Mouse (Mus musculus): ENCODE measurements around the gene Dgkb. TPM values are rescaled to one million over a fixed set of nuclear protein-coding genes. Genes with fewer than 3 reads are reported as not detected.

Dgkb gene
- polyA plus RNA-seq, 1 experiment: not detected

- no peaks in the 10 kb centered on the region for H3K27me3 ChIP-seq (ENCODE audit: control insufficient read depth, insufficient read depth, insufficient read length)
- H3ac ChIP-seq (ENCODE audit: control insufficient read depth, insufficient read length): no peak overlapping the region
- TF ChIP-seq MYOG (IDR thresholded peaks at IDR 0.05; ENCODE audit: control insufficient read depth in 1 of 3, insufficient read depth in 1 of 3, insufficient read length in 2 of 3, low read depth in 2 of 3) (no peak), CEBPB (IDR thresholded peaks at IDR 0.05; ENCODE audit: insufficient read depth, poor library complexity, severe bottlenecking) (no peak), POLR2A (IDR thresholded peaks at IDR 0.05; ENCODE audit: insufficient read length, low read depth) (no peak), REST (IDR thresholded peaks at IDR 0.05; ENCODE audit: insufficient read depth, insufficient read length) (no peak), E2F4 (IDR thresholded peaks at IDR 0.05; ENCODE audit: insufficient read depth) (no peak)
- H3K4me2 ChIP-seq (ENCODE audit: low read depth): no peak overlapping the region
- H3K79me2 ChIP-seq (ENCODE audit: control insufficient read depth, insufficient read depth): no peaks in the 10 kb centered on the region
- H3K36me3 ChIP-seq (ENCODE audit: control insufficient read depth, insufficient read depth): no peaks in the 10 kb centered on the region
- no peak overlapping the region for H3K4me3 ChIP-seq
These were observed 138.7 kb downstream of the Dgkb start for GRCm38 (mm10) chr12:37956193-37956592.

- no peak for TF ChIP-seq E2F4 (IDR thresholded peaks at IDR 0.05; ENCODE audit: insufficient read depth)
- no peak for TF ChIP-seq TCF12 (IDR thresholded peaks at IDR 0.05; ENCODE audit: insufficient read depth, poor library complexity, severe bottlenecking)
- TF ChIP-seq MYOG (IDR thresholded peaks at IDR 0.05; ENCODE audit: control insufficient read depth in 1 of 3, insufficient read depth in 1 of 3, insufficient read length in 2 of 3, low read depth in 2 of 3): no peak
- TF ChIP-seq USF1 (IDR thresholded peaks at IDR 0.05; ENCODE audit: low read depth): no peak
- TF ChIP-seq CEBPB (IDR thresholded peaks at IDR 0.05; ENCODE audit: insufficient read depth, poor library complexity, severe bottlenecking): no peak
- TF ChIP-seq POLR2A (IDR thresholded peaks at IDR 0.05; ENCODE audit: insufficient read length, low read depth): no peak
- no peak for TF ChIP-seq POLR2AphosphoS2 (IDR thresholded peaks at IDR 0.05; ENCODE audit: insufficient read length, low read depth)
- no peak for TF ChIP-seq TCF3 (IDR thresholded peaks at IDR 0.05; ENCODE audit: insufficient read length, low read depth)
- no peak for TF ChIP-seq MYOD1 (IDR thresholded peaks at IDR 0.05; ENCODE audit: control insufficient read depth in 1 of 3, insufficient read length in 2 of 3, low read depth in 2 of 3)
- no peak for TF ChIP-seq REST (IDR thresholded peaks at IDR 0.05; ENCODE audit: insufficient read depth, insufficient read length)
- TF ChIP-seq MAX (IDR thresholded peaks at IDR 0.05; ENCODE audit: low read depth): no peak
- no peak for TF ChIP-seq SRF (IDR thresholded peaks at IDR 0.05; ENCODE audit: control insufficient read depth, insufficient read length, low read depth)
- Histone ChIP-seq H3K36me3 (ENCODE audit: control insufficient read depth, insufficient read depth) (no peaks in the 10 kb centered on the region), H3ac (ENCODE audit: control insufficient read depth, insufficient read length) (no peak overlapping the region), H3K4me2 (ENCODE audit: low read depth) (no peak overlapping the region), H3K79me2 (ENCODE audit: control insufficient read depth, insufficient read depth) (no peaks in the 10 kb centered on the region), H3K27me3 (ENCODE audit: control insufficient read depth, insufficient read depth, insufficient read length) (no peaks in the 10 kb centered on the region), H3K4me3 (no peak overlapping the region)
These were observed 154.0 kb downstream of the Dgkb start for GRCm38 (mm10) chr12:37971482-37971881.

GRCm38 (mm10) chr12:37978498-37979187 lies 161.1 kb downstream of the Dgkb start:
- no peaks in the 10 kb centered on the region for H3K79me2 ChIP-seq (ENCODE audit: control insufficient read depth, insufficient read depth)
- H3ac ChIP-seq (ENCODE audit: control insufficient read depth, insufficient read length): no peak overlapping the region
- no peaks in the 10 kb centered on the region for H3K36me3 ChIP-seq (ENCODE audit: control insufficient read depth, insufficient read depth)
- TF ChIP-seq TCF12 (IDR thresholded peaks at IDR 0.05; ENCODE audit: insufficient read depth, poor library complexity, severe bottlenecking): no peak
- no peak for TF ChIP-seq SRF (IDR thresholded peaks at IDR 0.05; ENCODE audit: control insufficient read depth, insufficient read length, low read depth)
- TF ChIP-seq CEBPB (IDR thresholded peaks at IDR 0.05; ENCODE audit: insufficient read depth, poor library complexity, severe bottlenecking): no peak
- TF ChIP-seq POLR2A (IDR thresholded peaks at IDR 0.05; ENCODE audit: insufficient read length, low read depth): no peak
- TF ChIP-seq POLR2AphosphoS2 (IDR thresholded peaks at IDR 0.05; ENCODE audit: insufficient read length, low read depth): no peak
- no peak for TF ChIP-seq E2F4 (IDR thresholded peaks at IDR 0.05; ENCODE audit: insufficient read depth)
- TF ChIP-seq MYOG (IDR thresholded peaks at IDR 0.05; ENCODE audit: control insufficient read depth in 1 of 3, insufficient read depth in 1 of 3, insufficient read length in 2 of 3, low read depth in 2 of 3): no peak
- no peak for TF ChIP-seq REST (IDR thresholded peaks at IDR 0.05; ENCODE audit: insufficient read depth, insufficient read length)
- TF ChIP-seq MAX (IDR thresholded peaks at IDR 0.05; ENCODE audit: low read depth): no peak
- TF ChIP-seq USF1 (IDR thresholded peaks at IDR 0.05; ENCODE audit: low read depth): no peak
- no peak for TF ChIP-seq TCF3 (IDR thresholded peaks at IDR 0.05; ENCODE audit: insufficient read length, low read depth)
- no peak for TF ChIP-seq MYOD1 (IDR thresholded peaks at IDR 0.05; ENCODE audit: control insufficient read depth in 1 of 3, insufficient read length in 2 of 3, low read depth in 2 of 3)
- H3K4me2 ChIP-seq (ENCODE audit: low read depth): no peak overlapping the region
- H3K4me3 ChIP-seq: no peak overlapping the region
- H3K27me3 ChIP-seq (ENCODE audit: control insufficient read depth, insufficient read depth, insufficient read length): no peaks in the 10 kb centered on the region

- Histone ChIP-seq H3ac (ENCODE audit: control insufficient read depth, insufficient read length) (no peak overlapping the region), H3K36me3 (ENCODE audit: control insufficient read depth, insufficient read depth) (no peaks in the 10 kb centered on the region), H3K27me3 (ENCODE audit: control insufficient read depth, insufficient read depth, insufficient read length) (no peaks in the 10 kb centered on the region), H3K4me2 (ENCODE audit: low read depth) (no peak overlapping the region), H3K4me3 (no peak overlapping the region), H3K79me2 (ENCODE audit: control insufficient read depth, insufficient read depth) (no peaks in the 10 kb centered on the region)
- no peak for TF ChIP-seq SRF (IDR thresholded peaks at IDR 0.05; ENCODE audit: control insufficient read depth, insufficient read length, low read depth)
- no peak for TF ChIP-seq POLR2A (IDR thresholded peaks at IDR 0.05; ENCODE audit: insufficient read length, low read depth)
- no peak for TF ChIP-seq TCF3 (IDR thresholded peaks at IDR 0.05; ENCODE audit: insufficient read length, low read depth)
- TF ChIP-seq POLR2AphosphoS2 (IDR thresholded peaks at IDR 0.05; ENCODE audit: insufficient read length, low read depth): no peak
- TF ChIP-seq TCF12 (IDR thresholded peaks at IDR 0.05; ENCODE audit: insufficient read depth, poor library complexity, severe bottlenecking): no peak
- TF ChIP-seq CEBPB (IDR thresholded peaks at IDR 0.05; ENCODE audit: insufficient read depth, poor library complexity, severe bottlenecking): no peak
- TF ChIP-seq E2F4 (IDR thresholded peaks at IDR 0.05; ENCODE audit: insufficient read depth): no peak
- TF ChIP-seq MYOG (IDR thresholded peaks at IDR 0.05; ENCODE audit: control insufficient read depth in 1 of 3, insufficient read depth in 1 of 3, insufficient read length in 2 of 3, low read depth in 2 of 3): no peak
- TF ChIP-seq MAX (IDR thresholded peaks at IDR 0.05; ENCODE audit: low read depth): no peak
- TF ChIP-seq REST (IDR thresholded peaks at IDR 0.05; ENCODE audit: insufficient read depth, insufficient read length): no peak
- no peak for TF ChIP-seq MYOD1 (IDR thresholded peaks at IDR 0.05; ENCODE audit: control insufficient read depth in 1 of 3, insufficient read length in 2 of 3, low read depth in 2 of 3)
- no peak for TF ChIP-seq USF1 (IDR thresholded peaks at IDR 0.05; ENCODE audit: low read depth)
These were observed 167.8 kb downstream of the Dgkb start for GRCm38 (mm10) chr12:37985352-37985751.
